Comparison of ENCODE assay signal across 14 mouse cellular contexts in genomic region chr15:77204951-77205350, GRCm38 (mm10).
DNase-seq lines count a peak whose midpoint lies in the region; ATAC-seq and TF ChIP-seq lines count a peak whose summit lies in the region.
"Had no signal": no experiment of that assay in that cellular context is flagged by ENCODE, and none has a peak within 500 bp of the region (broad histone marks: within the 10 kb centered on the region; RNA-seq: fewer than 3 reads in every experiment).

No protein-coding gene starts in this region.

- 31% methylated on average over 7 of the region's 7 CpGs for WGBS in heart, embryonic 10.5 days
- WGBS in lung, embryonic 14.5 days: 60% methylated on average over 7 of the region's 7 CpGs
- whole genome bisulfite sequencing in lung, postnatal 0 days: 67% methylated on average over 7 of the region's 7 CpGs
- 62% methylated on average over 7 of the region's 7 CpGs for WGBS in embryonic facial prominence, embryonic 14.5 days

- no peak overlapping the region for H3K9ac ChIP-seq in lung, embryonic 14.5 days
- no peak overlapping the region for H3K9ac ChIP-seq in lung, postnatal 0 days (replicated peaks; ENCODE audit: low read depth)
- no peak overlapping the region for H3K9ac ChIP-seq in embryonic facial prominence, embryonic 14.5 days (ENCODE audit: low read depth, low read length)
- H3K9ac ChIP-seq: midbrain, embryonic 12.5 days; neural tube, embryonic 12.5 days had no signal

- no peak for DNase-seq in heart, embryonic 10.5 days (ENCODE audit: low spot score)
- no peak for DNase-seq in heart, postnatal 4 days
- no peak for DNase-seq in lung, embryonic 14.5 days
- DNase-seq in lung, postnatal 0 days (ENCODE audit: low spot score): no peak
- no peak for DNase-seq in embryonic facial prominence, embryonic 14.5 days (ENCODE audit: low spot score)
- DNase-seq in frontal cortex, adult 2 months (ENCODE audit: extremely low spot score in 1 of 2, low spot score in 1 of 2): no peak
- DNase-seq in B cell, adult 2 months: no peak
- no peak for DNase-seq in thymus, postnatal 36 days
- DNase-seq: adrenal gland, postnatal 25 days; kidney, postnatal 10 days; lung, postnatal 14 days; thymus, postnatal 25 days had no signal

- no peaks in the 10 kb centered on the region for H3K36me3 ChIP-seq in heart, embryonic 10.5 days
- no peaks in the 10 kb centered on the region for H3K36me3 ChIP-seq in lung, embryonic 14.5 days (ENCODE audit: insufficient read depth)
- no peaks in the 10 kb centered on the region for H3K36me3 ChIP-seq in lung, postnatal 0 days (ENCODE audit: insufficient read depth, low read length)
- no peaks in the 10 kb centered on the region for H3K36me3 ChIP-seq in embryonic facial prominence, embryonic 14.5 days (ENCODE audit: control insufficient read depth, insufficient read depth, low read length)
- H3K36me3 ChIP-seq: midbrain, embryonic 12.5 days; neural tube, embryonic 12.5 days had no signal

- no peak overlapping the region for H3K4me2 ChIP-seq in lung, embryonic 14.5 days
- H3K4me2 ChIP-seq in lung, postnatal 0 days (replicated peaks; ENCODE audit: low read depth, low read length): no peak overlapping the region
- no peak overlapping the region for H3K4me2 ChIP-seq in embryonic facial prominence, embryonic 14.5 days (ENCODE audit: low read depth, low read length)
- H3K4me2 ChIP-seq: midbrain, embryonic 12.5 days; neural tube, embryonic 12.5 days had no signal

- no peak overlapping the region for H3K4me3 ChIP-seq in heart, embryonic 10.5 days
- no peak overlapping the region for H3K4me3 ChIP-seq in lung, embryonic 14.5 days (ENCODE audit: low read depth, low read length)
- H3K4me3 ChIP-seq in lung, postnatal 0 days (ENCODE audit: low read depth, low read length): no peak overlapping the region
- no peak overlapping the region for H3K4me3 ChIP-seq in embryonic facial prominence, embryonic 14.5 days (ENCODE audit: low read depth, low read length)
- H3K4me3 ChIP-seq: midbrain, embryonic 12.5 days; neural tube, embryonic 12.5 days had no signal

- H3K9me3 ChIP-seq in heart, embryonic 10.5 days: no peaks in the 10 kb centered on the region
- H3K9me3 ChIP-seq in lung, embryonic 14.5 days (ENCODE audit: low read depth, low read length): no peaks in the 10 kb centered on the region
- H3K9me3 ChIP-seq in lung, postnatal 0 days (ENCODE audit: low read length): no peaks in the 10 kb centered on the region
- no peaks in the 10 kb centered on the region for H3K9me3 ChIP-seq in embryonic facial prominence, embryonic 14.5 days (ENCODE audit: control insufficient read depth, low read length)
- H3K9me3 ChIP-seq: midbrain, embryonic 12.5 days; neural tube, embryonic 12.5 days had no signal

- peaks cover 83% of the 10 kb centered on the region for H3K4me1 ChIP-seq in heart, embryonic 10.5 days
- H3K4me1 ChIP-seq in lung, embryonic 14.5 days (ENCODE audit: insufficient read depth): peaks cover 20% of the 10 kb centered on the region
- peaks cover 14% of the 10 kb centered on the region; the same call in 1 of the 2 replicates for H3K4me1 ChIP-seq in lung, postnatal 0 days (ENCODE audit: insufficient read depth, low read depth, low read length)
- peaks cover 24% of the 10 kb centered on the region for H3K4me1 ChIP-seq in embryonic facial prominence, embryonic 14.5 days (ENCODE audit: control insufficient read depth, insufficient read depth, low read length)

- no peak for ATAC-seq in lung, embryonic 14.5 days (ENCODE audit: insufficient read depth)
- no peak for ATAC-seq in lung, postnatal 0 days
- ATAC-seq in embryonic facial prominence, embryonic 14.5 days (ENCODE audit: low read depth): no peak

- no peaks in the 10 kb centered on the region for H3K27me3 ChIP-seq in heart, embryonic 10.5 days (ENCODE audit: insufficient read depth, poor library complexity, severe bottlenecking)
- no peaks in the 10 kb centered on the region for H3K27me3 ChIP-seq in lung, embryonic 14.5 days (ENCODE audit: insufficient read depth, low read length)
- H3K27me3 ChIP-seq in lung, postnatal 0 days (replicated peaks; ENCODE audit: insufficient read depth, low read length): no peaks in the 10 kb centered on the region
- H3K27me3 ChIP-seq in embryonic facial prominence, embryonic 14.5 days (replicated peaks; ENCODE audit: control insufficient read depth, insufficient read depth, low read length): no peaks in the 10 kb centered on the region
- H3K27me3 ChIP-seq: midbrain, embryonic 12.5 days; neural tube, embryonic 12.5 days had no signal

- peak overlapping the region; percentile 90 for H3K27ac ChIP-seq in heart, embryonic 10.5 days
- peak overlapping the region; percentile 24; the same call in 1 of the 2 replicates for H3K27ac ChIP-seq in lung, embryonic 14.5 days (ENCODE audit: low read depth)
- H3K27ac ChIP-seq in lung, postnatal 0 days (ENCODE audit: low read length): no peak overlapping the region
- H3K27ac ChIP-seq in embryonic facial prominence, embryonic 14.5 days (replicated peaks; ENCODE audit: low read depth, low read length): 0 out of 2 replicates have a peak overlapping the region, but pooled peaks have one; percentile 6
- H3K27ac ChIP-seq: midbrain, embryonic 12.5 days; neural tube, embryonic 12.5 days had no signal

- no peak for TF ChIP-seq EP300 in lung, postnatal 0 days (IDR thresholded peaks at IDR 0.05)

- TF ChIP-seq CTCF in lung, embryonic 14.5 days (IDR thresholded peaks at IDR 0.05; ENCODE audit: low read depth): no peak
- no peak for TF ChIP-seq CTCF in lung, postnatal 0 days (IDR thresholded peaks at IDR 0.05)
